Mouse (Mus musculus): ENCODE results near the gene Gm5294. TPM values are rescaled to one million over a fixed set of nuclear protein-coding genes. Genes with fewer than 3 reads are reported as not detected.

Gm5294 gene
- polyA plus RNA-seq, 1 experiment from 2014 or later = not detected

Other genes starting within 250 kb of the Gm5294 start
- gene Zfp68, start 200.3 kb upstream of the Gm5294 start, polyA plus RNA-seq (2015; fragmentation: Nextera tagmentation; extraction: Ambion mirVana) = 66.1 and 67.3 TPM in 2 replicates
- gene A430033K04Rik, start 197.2 kb upstream of the Gm5294 start, polyA plus RNA-seq (2015; fragmentation: Nextera tagmentation; extraction: Ambion mirVana) = 15.4 and 16.2 TPM in 2 replicates
- gene Fam20c, start 65.6 kb upstream of the Gm5294 start, polyA plus RNA-seq (2015; fragmentation: Nextera tagmentation; extraction: Ambion mirVana) = 9.0 and 9.2 TPM in 2 replicates
- gene Pdgfa, start 177.3 kb downstream of the Gm5294 start, polyA plus RNA-seq (2015; fragmentation: Nextera tagmentation; extraction: Ambion mirVana) = 69.5 and 84.2 TPM in 2 replicates